Mouse (Mus musculus) lung, embryonic 15.5 days (tissue): ENCODE data around the gene Esam. TPM values are rescaled to one million over a fixed set of nuclear protein-coding genes. Genes with fewer than 3 reads are reported as not detected.

Experiments
- ATAC-seq: fragments of 200-750 bp; cut with Nextera tagmentation; 2 replicates; pipeline ENCODE4 v1.8.0; 2017; ENCODE audit warnings: moderate number of reproducible peaks, borderline replicate concordance; ENCODE audit not compliant: low FRiP score, low TSS enrichment; ENCODE audit errors: extremely low read depth
- H3K27ac ChIP-seq: fragments of 300-500 bp; sonication (generic); 2 replicates; pipeline ENCODE4 v1.5.1; 2015; ENCODE audit warnings: moderate library complexity, mild to moderate bottlenecking, inconsistent platforms
- H3K27me3 ChIP-seq: fragments of 300-500 bp; sonication (generic); 2 replicates; pipeline ENCODE4 v1.6.1; 2015; ENCODE audit warnings: inconsistent platforms
- H3K36me3 ChIP-seq: fragments of 300-500 bp; sonication (generic); 2 replicates; pipeline ENCODE4 v1.6.1; 2015; ENCODE audit warnings: inconsistent platforms
- H3K4me1 ChIP-seq: fragments of 300-500 bp; sonication (generic); 2 replicates; pipeline ENCODE4 v1.6.1; 2015; ENCODE audit warnings: inconsistent platforms
- H3K4me2 ChIP-seq: fragments of 300-500 bp; sonication (generic); 2 replicates; pipeline ENCODE4 v1.6.1; 2015; ENCODE audit warnings: inconsistent platforms, mild to moderate bottlenecking, moderate library complexity
- H3K4me3 ChIP-seq: fragments of 300-500 bp; sonication (generic); 2 replicates; pipeline ENCODE4 v1.5.1; 2015; ENCODE audit warnings: mild to moderate bottlenecking, inconsistent platforms
- H3K9ac ChIP-seq: fragments of 300-500 bp; sonication (generic); 2 replicates; pipeline ENCODE4 v1.6.1; 2015; ENCODE audit warnings: inconsistent platforms
- H3K9me3 ChIP-seq: fragments of 300-500 bp; sonication (generic); 2 replicates; pipeline ENCODE4 v1.6.1; 2016; ENCODE audit warnings: inconsistent platforms
- WGBS: fragments of 180-500 bp; shearing (Covaris S2); methylation state at CpG from one replicate; pipeline ENCODE4 v1.1.7; 2015; 5-methylcytosine and 5-hydroxymethylcytosine counted together
- polyA plus RNA-seq: library from polyadenylated mRNA; unstranded; fragments of >200 nt; fragmentation: Nextera tagmentation; extraction: Ambion mirVana; gene quantifications from 2 replicates; pipeline ENCODE4 v1.2.1, GENCODE M21; 2015

Esam gene
- polyA plus RNA-seq, 1 experiment from 2014 or later, result 178 TPM

- peaks cover 15% of the 10 kb centered on the region for H3K4me1 ChIP-seq
- no peaks in the 10 kb centered on the region for H3K27me3 ChIP-seq
- 91% methylated on average over 2 of the region's 2 CpGs for whole genome bisulfite sequencing
- H3K4me2 ChIP-seq, result no peak overlapping the region
- no peaks in the 10 kb centered on the region for H3K36me3 ChIP-seq
- no peaks in the 10 kb centered on the region for H3K9me3 ChIP-seq
- H3K27ac ChIP-seq, result no peak overlapping the region
- no peak for ATAC-seq
- no peak overlapping the region for H3K4me3 ChIP-seq
- H3K9ac ChIP-seq, result no peak overlapping the region
Measured at GRCm38 (mm10) chr9:37512097-37512496, 15.8 kb upstream of the Esam start.

- Histone ChIP-seq H3K4me2 (no peak overlapping the region), H3K4me1 (peaks cover 15% of the 10 kb centered on the region), H3K27ac (no peak overlapping the region), H3K36me3 (peaks cover 7% of the 10 kb centered on the region; the same call in 1 of the 2 replicates), H3K9ac (no peak overlapping the region), H3K4me3 (no peak overlapping the region), H3K27me3 (no peaks in the 10 kb centered on the region), H3K9me3 (no peaks in the 10 kb centered on the region)
- no peak for ATAC-seq
- 45% methylated on average over 3 of the region's 3 CpGs for WGBS
Measured at GRCm38 (mm10) chr9:37514456-37514855, 13.4 kb upstream of the Esam start.

GRCm38 (mm10) chr9:37517467-37517866 lies 10.4 kb upstream of the Esam start:
- H3K9me3 ChIP-seq, result no peaks in the 10 kb centered on the region
- H3K4me3 ChIP-seq, result no peak overlapping the region
- no peak overlapping the region for H3K27ac ChIP-seq
- H3K27me3 ChIP-seq, result no peaks in the 10 kb centered on the region
- peaks cover 17% of the 10 kb centered on the region for H3K36me3 ChIP-seq
- H3K9ac ChIP-seq, result no peak overlapping the region
- WGBS, result 73% methylated on average over 1 of the region's 1 CpGs
- no peak for ATAC-seq
- H3K4me2 ChIP-seq, result no peak overlapping the region
- peaks cover 15% of the 10 kb centered on the region for H3K4me1 ChIP-seq

- Histone ChIP-seq H3K4me2 (no peak overlapping the region), H3K4me1 (peaks cover 13% of the 10 kb centered on the region), H3K4me3 (no peak overlapping the region), H3K27ac (no peak overlapping the region), H3K9ac (no peak overlapping the region), H3K27me3 (no peaks in the 10 kb centered on the region), H3K36me3 (peaks cover 28% of the 10 kb centered on the region), H3K9me3 (no peaks in the 10 kb centered on the region)
- ATAC-seq, result no peak
- 89% methylated on average over 8 of the region's 8 CpGs for WGBS
Measured at GRCm38 (mm10) chr9:37518991-37519390, 8.9 kb upstream of the Esam start.

GRCm38 (mm10) chr9:37519995-37520394 lies 7.9 kb upstream of the Esam start:
- H3K9ac ChIP-seq, result no peak overlapping the region
- no peak overlapping the region for H3K4me3 ChIP-seq
- H3K27ac ChIP-seq, result no peak overlapping the region
- 0 out of 2 replicates have a peak, but pooled peaks cover 6% of the 10 kb centered on the region for H3K4me1 ChIP-seq
- H3K9me3 ChIP-seq, result no peaks in the 10 kb centered on the region
- H3K27me3 ChIP-seq, result no peaks in the 10 kb centered on the region
- no peak for ATAC-seq
- no peak overlapping the region for H3K4me2 ChIP-seq
- H3K36me3 ChIP-seq, result peaks cover 35% of the 10 kb centered on the region
- WGBS, result 85% methylated on average over 2 of the region's 2 CpGs

- Histone ChIP-seq H3K4me2 (no peak overlapping the region), H3K9ac (no peak overlapping the region), H3K4me3 (no peak overlapping the region), H3K9me3 (no peaks in the 10 kb centered on the region), H3K4me1 (peaks cover 30% of the 10 kb centered on the region), H3K27me3 (peaks cover 27% of the 10 kb centered on the region), H3K27ac (no peak overlapping the region), H3K36me3 (peaks cover 26% of the 10 kb centered on the region)
- no peak for ATAC-seq
- 87% methylated on average over 2 of the region's 2 CpGs for WGBS
Measured at GRCm38 (mm10) chr9:37525461-37525860, 2.4 kb upstream of the Esam start.

- H3K4me1 ChIP-seq, result peaks cover 40% of the 10 kb centered on the region
- H3K27me3 ChIP-seq, result peaks cover 27% of the 10 kb centered on the region
- H3K27ac ChIP-seq, result peak overlapping the region; percentile 38; the same call in 1 of the 2 replicates
- 20% methylated on average over 21 of the region's 21 CpGs for WGBS
- H3K9me3 ChIP-seq, result no peaks in the 10 kb centered on the region
- H3K4me2 ChIP-seq, result peak overlapping the region; percentile 78
- ATAC-seq, result peak; percentile 62
- peaks cover 21% of the 10 kb centered on the region for H3K36me3 ChIP-seq
- H3K9ac ChIP-seq, result peak overlapping the region; percentile 41
- peak overlapping the region; percentile 36 for H3K4me3 ChIP-seq
Measured at GRCm38 (mm10) chr9:37526443-37527395, 1.2 kb upstream of the Esam start.

GRCm38 (mm10) chr9:37528225-37528970 lies 520 bp downstream of the Esam start:
- H3K4me2 ChIP-seq, result peak overlapping the region; percentile 78
- WGBS, result 30% methylated on average over 9 of the region's 9 CpGs
- H3K4me1 ChIP-seq, result peaks cover 40% of the 10 kb centered on the region
- ATAC-seq, result no peak
- H3K27me3 ChIP-seq, result peaks cover 27% of the 10 kb centered on the region
- H3K4me3 ChIP-seq, result peak overlapping the region; percentile 36
- peak overlapping the region; percentile 41 for H3K9ac ChIP-seq
- no peaks in the 10 kb centered on the region for H3K9me3 ChIP-seq
- H3K27ac ChIP-seq, result peak overlapping the region; percentile 87
- peaks cover 12% of the 10 kb centered on the region for H3K36me3 ChIP-seq

GRCm38 (mm10) chr9:37530031-37530887 lies 2.4 kb downstream of the Esam start:
- Histone ChIP-seq H3K36me3 (0 out of 2 replicates have a peak, but pooled peaks cover 2% of the 10 kb centered on the region), H3K27me3 (peaks cover 27% of the 10 kb centered on the region), H3K27ac (peak overlapping the region; percentile 87), H3K4me2 (peak overlapping the region; percentile 78), H3K9me3 (no peaks in the 10 kb centered on the region), H3K9ac (peak overlapping the region; percentile 41), H3K4me3 (peak overlapping the region; percentile 36), H3K4me1 (peaks cover 40% of the 10 kb centered on the region)
- ATAC-seq, result peak; percentile 55
- 4% methylated on average over 32 of the region's 32 CpGs for WGBS

- Histone ChIP-seq H3K4me1 (peaks cover 40% of the 10 kb centered on the region), H3K27me3 (peaks cover 27% of the 10 kb centered on the region), H3K36me3 (0 out of 2 replicates have a peak, but pooled peaks cover 3% of the 10 kb centered on the region), H3K9ac (peak overlapping the region; percentile 41), H3K4me3 (peak overlapping the region; percentile 36), H3K27ac (peak overlapping the region; percentile 80), H3K9me3 (no peaks in the 10 kb centered on the region), H3K4me2 (peak overlapping the region; percentile 78)
- 4% methylated on average over 31 of the region's 31 CpGs for WGBS
- ATAC-seq, result peak; percentile 71
Measured at GRCm38 (mm10) chr9:37530888-37531705, 3.2 kb downstream of the Esam start.
